ENCODE assay signal across 11 mouse cellular contexts in the genomic region with DNA sequence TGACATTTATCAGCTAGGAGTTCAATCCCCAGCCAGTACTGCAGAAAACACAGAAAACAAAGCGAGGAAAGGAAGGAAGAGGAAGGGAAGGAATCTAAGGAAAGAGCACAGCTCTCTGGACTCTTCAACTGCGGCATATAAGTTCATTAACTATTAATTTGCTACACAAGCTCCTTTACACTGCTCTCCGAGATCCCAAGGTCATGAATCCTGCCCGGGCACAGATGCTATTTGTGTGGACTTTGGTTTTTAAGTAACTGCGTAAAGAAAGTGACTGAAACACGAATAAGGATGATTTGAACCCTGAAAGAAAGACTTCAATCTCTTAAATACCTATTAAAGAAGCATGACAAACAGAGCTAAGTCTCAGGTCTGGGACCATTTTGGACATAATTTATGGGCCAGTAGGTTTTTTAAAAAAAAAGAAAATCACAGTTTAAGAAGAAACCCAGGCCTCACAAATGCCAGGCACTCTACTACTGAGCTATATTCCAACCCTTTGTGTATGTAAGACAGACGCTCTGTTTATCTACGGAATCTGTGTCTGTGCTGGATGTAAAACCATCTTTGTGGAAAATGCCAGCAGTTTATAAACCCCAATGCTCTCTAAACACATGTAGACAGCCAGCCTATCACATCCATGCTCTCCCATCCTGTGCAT. TPM values are rescaled to one million over a fixed set of nuclear protein-coding genes. Genes with fewer than 3 reads are reported as not detected.
DNase-seq lines count a peak whose midpoint lies in the region; ATAC-seq lines count a peak whose summit lies in the region.
"Had no signal": no experiment of that assay in that cellular context is flagged by ENCODE, and none has a peak within 500 bp of the region (broad histone marks: within the 10 kb centered on the region; RNA-seq: fewer than 3 reads in every experiment).

No protein-coding gene starts in this region.

- H3K9me3 ChIP-seq in forebrain, embryonic 14.5 days (replicated peaks; ENCODE audit: control insufficient read depth, low read length) = no peaks in the 10 kb centered on the region
- H3K9me3 ChIP-seq in forebrain, embryonic 12.5 days = no peaks in the 10 kb centered on the region
- H3K9me3 ChIP-seq in limb, embryonic 15.5 days = no peaks in the 10 kb centered on the region
- H3K9me3 ChIP-seq in limb, embryonic 10.5 days (replicated peaks) = no peaks in the 10 kb centered on the region
- no peaks in the 10 kb centered on the region for H3K9me3 ChIP-seq in forebrain, embryonic 16.5 days (ENCODE audit: control insufficient read depth, low read length)
- H3K9me3 ChIP-seq in neural tube, embryonic 15.5 days (replicated peaks) = no peaks in the 10 kb centered on the region
- H3K9me3 ChIP-seq: limb, embryonic 13.5 days; neural tube, embryonic 13.5 days had no signal

- no peak for DNase-seq in forebrain, embryonic 14.5 days (ENCODE audit: low spot score)
- no peak for DNase-seq in limb, embryonic 10.5 days (ENCODE audit: low spot score)
- DNase-seq in cerebellum, postnatal 36 days = no peak
- DNase-seq in cerebellum, postnatal 25 days = no peak
- DNase-seq: right cerebral cortex, postnatal 14 days had no signal

- no peak for ATAC-seq in forebrain, embryonic 14.5 days
- no peak for ATAC-seq in forebrain, embryonic 12.5 days (ENCODE audit: low FRiP score)
- no peak for ATAC-seq in limb, embryonic 15.5 days (ENCODE audit: insufficient number of reproducible peaks, low FRiP score, low TSS enrichment, low read depth)
- ATAC-seq in forebrain, embryonic 16.5 days = no peak
- ATAC-seq in neural tube, embryonic 15.5 days (ENCODE audit: low FRiP score) = no peak

- WGBS in forebrain, embryonic 14.5 days = 76% methylated on average over 8 of the region's 8 CpGs
- WGBS in forebrain, embryonic 12.5 days = 79% methylated on average over 8 of the region's 8 CpGs
- 75% methylated on average over 8 of the region's 8 CpGs for WGBS in limb, embryonic 15.5 days
- WGBS in limb, embryonic 10.5 days = 90% methylated on average over 8 of the region's 8 CpGs
- 72% methylated on average over 8 of the region's 8 CpGs for WGBS in forebrain, embryonic 16.5 days
- WGBS in neural tube, embryonic 15.5 days = 73% methylated on average over 8 of the region's 8 CpGs

- peak overlapping the region; percentile 67; the same call in 1 of the 2 replicates for H3K27ac ChIP-seq in forebrain, embryonic 14.5 days (ENCODE audit: low read depth, low read length)
- H3K27ac ChIP-seq in forebrain, embryonic 12.5 days = no peak overlapping the region
- H3K27ac ChIP-seq in limb, embryonic 15.5 days = peak overlapping the region; percentile 43; the same call in 1 of the 2 replicates
- no peak overlapping the region for H3K27ac ChIP-seq in limb, embryonic 10.5 days
- H3K27ac ChIP-seq in forebrain, embryonic 16.5 days (ENCODE audit: low read length) = peak overlapping the region; percentile 62
- H3K27ac ChIP-seq in neural tube, embryonic 15.5 days (replicated peaks) = no peak overlapping the region
- H3K27ac ChIP-seq: limb, embryonic 13.5 days; neural tube, embryonic 13.5 days had no signal

- H3K4me1 ChIP-seq in forebrain, embryonic 14.5 days (ENCODE audit: control insufficient read depth, insufficient read depth, low read length) = peaks cover 21% of the 10 kb centered on the region; the same call in 1 of the 2 replicates
- H3K4me1 ChIP-seq in forebrain, embryonic 12.5 days = peaks cover 29% of the 10 kb centered on the region
- peaks cover 39% of the 10 kb centered on the region for H3K4me1 ChIP-seq in limb, embryonic 15.5 days
- peaks cover 12% of the 10 kb centered on the region; the same call in 1 of the 2 replicates for H3K4me1 ChIP-seq in limb, embryonic 10.5 days
- peaks cover 40% of the 10 kb centered on the region for H3K4me1 ChIP-seq in forebrain, embryonic 16.5 days (replicated peaks; ENCODE audit: control insufficient read depth, insufficient read depth, low read length)
- peaks cover 37% of the 10 kb centered on the region for H3K4me1 ChIP-seq in neural tube, embryonic 15.5 days

- H3K4me3 ChIP-seq in forebrain, embryonic 14.5 days (ENCODE audit: low read depth, low read length) = no peak overlapping the region
- H3K4me3 ChIP-seq in forebrain, embryonic 12.5 days (replicated peaks) = no peak overlapping the region
- H3K4me3 ChIP-seq in limb, embryonic 15.5 days = no peak overlapping the region
- no peak overlapping the region for H3K4me3 ChIP-seq in limb, embryonic 10.5 days
- H3K4me3 ChIP-seq in forebrain, embryonic 16.5 days (replicated peaks; ENCODE audit: low read length) = no peak overlapping the region
- H3K4me3 ChIP-seq in neural tube, embryonic 15.5 days (replicated peaks) = no peak overlapping the region
- H3K4me3 ChIP-seq: limb, embryonic 13.5 days; neural tube, embryonic 13.5 days had no signal

- no peak overlapping the region for H3K9ac ChIP-seq in forebrain, embryonic 14.5 days (ENCODE audit: low read length)
- H3K9ac ChIP-seq in forebrain, embryonic 12.5 days = no peak overlapping the region
- H3K9ac ChIP-seq in limb, embryonic 15.5 days = no peak overlapping the region
- no peak overlapping the region for H3K9ac ChIP-seq in forebrain, embryonic 16.5 days (replicated peaks; ENCODE audit: low read depth, low read length)
- peak overlapping the region; percentile 7; the same call in 1 of the 2 replicates for H3K9ac ChIP-seq in neural tube, embryonic 15.5 days (replicated peaks)
- H3K9ac ChIP-seq: limb, embryonic 13.5 days; neural tube, embryonic 13.5 days had no signal

- H3K27me3 ChIP-seq in forebrain, embryonic 14.5 days (replicated peaks; ENCODE audit: control insufficient read depth, insufficient read depth, low read length) = no peaks in the 10 kb centered on the region
- no peaks in the 10 kb centered on the region for H3K27me3 ChIP-seq in forebrain, embryonic 12.5 days
- no peaks in the 10 kb centered on the region for H3K27me3 ChIP-seq in limb, embryonic 15.5 days
- no peaks in the 10 kb centered on the region for H3K27me3 ChIP-seq in limb, embryonic 10.5 days (ENCODE audit: low read depth, poor library complexity, severe bottlenecking)
- H3K27me3 ChIP-seq in forebrain, embryonic 16.5 days (replicated peaks; ENCODE audit: control insufficient read depth, insufficient read depth, low read length) = no peaks in the 10 kb centered on the region
- H3K27me3 ChIP-seq in neural tube, embryonic 15.5 days (replicated peaks) = no peaks in the 10 kb centered on the region
- H3K27me3 ChIP-seq: limb, embryonic 13.5 days; neural tube, embryonic 13.5 days had no signal

- H3K36me3 ChIP-seq in forebrain, embryonic 14.5 days (ENCODE audit: control insufficient read depth, insufficient read depth, low read length) = peaks cover 41% of the 10 kb centered on the region
- H3K36me3 ChIP-seq in forebrain, embryonic 12.5 days (replicated peaks) = peaks cover 43% of the 10 kb centered on the region
- H3K36me3 ChIP-seq in limb, embryonic 15.5 days = peaks cover 43% of the 10 kb centered on the region
- H3K36me3 ChIP-seq in limb, embryonic 10.5 days = peaks cover 45% of the 10 kb centered on the region
- peaks cover 11% of the 10 kb centered on the region for H3K36me3 ChIP-seq in forebrain, embryonic 16.5 days (ENCODE audit: control insufficient read depth, insufficient read depth)
- peaks cover 39% of the 10 kb centered on the region for H3K36me3 ChIP-seq in neural tube, embryonic 15.5 days

- H3K4me2 ChIP-seq in forebrain, embryonic 14.5 days (ENCODE audit: low read length) = no peak overlapping the region
- H3K4me2 ChIP-seq in forebrain, embryonic 12.5 days = no peak overlapping the region
- H3K4me2 ChIP-seq in limb, embryonic 15.5 days = no peak overlapping the region
- H3K4me2 ChIP-seq in forebrain, embryonic 16.5 days (ENCODE audit: low read length) = no peak overlapping the region
- no peak overlapping the region for H3K4me2 ChIP-seq in neural tube, embryonic 15.5 days
- H3K4me2 ChIP-seq: limb, embryonic 13.5 days; neural tube, embryonic 13.5 days had no signal

RNA-seq across cellular contexts. Expression of gene Spty2d1, which starts 8.1 kb away (rescaled TPM):
- polyA plus RNA-seq in forebrain, embryonic 14.5 days (2014; fragmentation: Nextera tagmentation; extraction: Ambion mirVana) = 7.8 and 9.3 TPM in 2 replicates
- 12.3 and 13.5 TPM in 2 replicates for polyA plus RNA-seq in forebrain, embryonic 12.5 days (2016; fragmentation: Nextera tagmentation; extraction: Ambion mirVana)
- 23.3 and 23.9 TPM in 2 replicates for polyA plus RNA-seq in limb, embryonic 15.5 days (2015; fragmentation: Nextera tagmentation; extraction: Ambion mirVana)
- polyA plus RNA-seq in limb, embryonic 10.5 days (2016; fragmentation: Nextera tagmentation; extraction: Ambion mirVana) = 11.2 and 11.9 TPM in 2 replicates
- 11.2 and 14.3 TPM in 2 replicates for polyA plus RNA-seq in forebrain, embryonic 16.5 days (2015; fragmentation: Nextera tagmentation; extraction: Ambion mirVana)
- 7.3 and 8.7 TPM in 2 replicates for polyA plus RNA-seq in neural tube, embryonic 15.5 days (2015; fragmentation: Nextera tagmentation; extraction: Ambion mirVana)

RNA-seq across cellular contexts. Expression of gene Gm9999, which starts 16.7 kb away (rescaled TPM):
- polyA plus RNA-seq in forebrain, embryonic 14.5 days (2014; fragmentation: Nextera tagmentation; extraction: Ambion mirVana) = not detected in 2 replicates
- polyA plus RNA-seq in forebrain, embryonic 12.5 days (2016; fragmentation: Nextera tagmentation; extraction: Ambion mirVana) = not detected in 2 replicates
- polyA plus RNA-seq in limb, embryonic 15.5 days (2015; fragmentation: Nextera tagmentation; extraction: Ambion mirVana) = not detected in 2 replicates
- polyA plus RNA-seq in limb, embryonic 10.5 days (2016; fragmentation: Nextera tagmentation; extraction: Ambion mirVana) = not detected in 2 replicates
- polyA plus RNA-seq in forebrain, embryonic 16.5 days (2015; fragmentation: Nextera tagmentation; extraction: Ambion mirVana) = not detected in 2 replicates
- polyA plus RNA-seq in neural tube, embryonic 15.5 days (2015; fragmentation: Nextera tagmentation; extraction: Ambion mirVana) = not detected in 2 replicates
- polyA plus RNA-seq: limb, embryonic 13.5 days; neural tube, embryonic 13.5 days had no signal

RNA-seq across cellular contexts. Expression of gene Uevld, which starts 41.8 kb away (rescaled TPM):
- 7.4 and 8.2 TPM in 2 replicates for polyA plus RNA-seq in forebrain, embryonic 14.5 days (2014; fragmentation: Nextera tagmentation; extraction: Ambion mirVana)
- polyA plus RNA-seq in forebrain, embryonic 12.5 days (2016; fragmentation: Nextera tagmentation; extraction: Ambion mirVana) = 13.2 and 13.8 TPM in 2 replicates
- polyA plus RNA-seq in limb, embryonic 15.5 days (2015; fragmentation: Nextera tagmentation; extraction: Ambion mirVana) = 11.1 and 11.2 TPM in 2 replicates
- polyA plus RNA-seq in limb, embryonic 10.5 days (2016; fragmentation: Nextera tagmentation; extraction: Ambion mirVana) = 11.7 and 12.1 TPM in 2 replicates
- polyA plus RNA-seq in forebrain, embryonic 16.5 days (2015; fragmentation: Nextera tagmentation; extraction: Ambion mirVana) = 7.7 and 8.9 TPM in 2 replicates
- 4.3 and 5.2 TPM in 2 replicates for polyA plus RNA-seq in neural tube, embryonic 15.5 days (2015; fragmentation: Nextera tagmentation; extraction: Ambion mirVana)

RNA-seq across cellular contexts. Expression of gene Tmem86a, which starts 50.3 kb away (rescaled TPM):
- polyA plus RNA-seq in forebrain, embryonic 14.5 days (2014; fragmentation: Nextera tagmentation; extraction: Ambion mirVana) = 22.0 and 24.1 TPM in 2 replicates
- 13.9 and 15.2 TPM in 2 replicates for polyA plus RNA-seq in forebrain, embryonic 12.5 days (2016; fragmentation: Nextera tagmentation; extraction: Ambion mirVana)
- polyA plus RNA-seq in limb, embryonic 15.5 days (2015; fragmentation: Nextera tagmentation; extraction: Ambion mirVana) = 25.5 and 27.2 TPM in 2 replicates
- 8.3 and 11.8 TPM in 2 replicates for polyA plus RNA-seq in limb, embryonic 10.5 days (2016; fragmentation: Nextera tagmentation; extraction: Ambion mirVana)
- 27.7 and 27.9 TPM in 2 replicates for polyA plus RNA-seq in forebrain, embryonic 16.5 days (2015; fragmentation: Nextera tagmentation; extraction: Ambion mirVana)
- 25.3 and 25.4 TPM in 2 replicates for polyA plus RNA-seq in neural tube, embryonic 15.5 days (2015; fragmentation: Nextera tagmentation; extraction: Ambion mirVana)

Comparison
In these comparisons a context has a peak if more than half of its experiments do, and no peak if none do; other contexts are left out.
1. H3K27ac ChIP-seq: peak in forebrain, embryonic 14.5 days (single experiment), limb, embryonic 15.5 days (single experiment) and forebrain, embryonic 16.5 days (single experiment); none in forebrain, embryonic 12.5 days (single experiment), limb, embryonic 10.5 days (single experiment) and neural tube, embryonic 15.5 days (single experiment).